Mouse (Mus musculus): ENCODE results near the gene Elp5. TPM values are rescaled to one million over a fixed set of nuclear protein-coding genes. Genes with fewer than 3 reads are reported as not detected.

Gene Elp5
- polyA plus RNA-seq (2017; shearing (Covaris generic)): 100 to 1,000 TPM in 1 of 2 experiments, 10 to 100 TPM in 1; 57.5 to 119 TPM

DNA sequence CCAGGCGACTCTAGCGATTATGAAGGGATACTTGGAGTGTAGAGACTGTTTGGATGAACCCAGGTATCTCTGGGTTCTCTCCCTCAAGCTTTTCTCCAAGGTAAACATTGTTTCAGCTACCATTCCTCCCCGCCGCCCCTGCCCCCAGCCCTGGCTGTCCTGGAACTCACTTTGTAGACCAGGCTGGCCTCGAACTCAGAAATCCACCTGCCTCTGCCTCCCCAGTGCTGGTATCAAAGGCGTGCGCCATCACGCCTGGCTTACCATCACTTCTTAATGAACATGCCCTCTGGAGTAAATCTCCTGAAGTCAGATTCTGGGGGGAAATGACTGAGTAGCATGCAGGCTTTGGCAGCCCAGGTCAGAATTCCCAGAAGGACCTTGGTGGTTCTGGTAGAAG, at the start of gene Elp5:
Elp5 (minus strand) TSS at position 293 of the 400 bp plus-strand sequence.

DNA sequence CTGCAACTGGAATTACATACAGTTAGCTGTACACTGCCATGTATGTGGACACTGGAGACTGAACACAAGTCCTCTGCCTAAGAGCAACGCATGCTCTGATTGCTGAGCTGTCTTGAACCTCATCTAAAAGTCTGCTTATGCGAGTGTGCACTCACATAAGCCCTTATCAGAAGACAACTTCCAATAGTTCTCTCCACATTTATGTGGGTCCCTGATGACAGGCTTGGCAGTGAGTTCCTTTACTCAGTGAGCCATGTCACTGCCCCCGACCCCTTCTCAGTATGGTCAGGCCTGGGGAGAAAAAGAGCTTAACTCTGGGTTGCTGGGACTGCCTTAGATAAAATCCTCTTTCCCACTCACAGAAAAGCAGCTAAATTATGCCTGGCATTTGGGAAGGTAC, 34.4 kb upstream of the Elp5 start, which contains the start of gene Dlg4:
Dlg4 (plus strand) TSS at position 274 of the 400 bp plus-strand sequence.

DNA sequence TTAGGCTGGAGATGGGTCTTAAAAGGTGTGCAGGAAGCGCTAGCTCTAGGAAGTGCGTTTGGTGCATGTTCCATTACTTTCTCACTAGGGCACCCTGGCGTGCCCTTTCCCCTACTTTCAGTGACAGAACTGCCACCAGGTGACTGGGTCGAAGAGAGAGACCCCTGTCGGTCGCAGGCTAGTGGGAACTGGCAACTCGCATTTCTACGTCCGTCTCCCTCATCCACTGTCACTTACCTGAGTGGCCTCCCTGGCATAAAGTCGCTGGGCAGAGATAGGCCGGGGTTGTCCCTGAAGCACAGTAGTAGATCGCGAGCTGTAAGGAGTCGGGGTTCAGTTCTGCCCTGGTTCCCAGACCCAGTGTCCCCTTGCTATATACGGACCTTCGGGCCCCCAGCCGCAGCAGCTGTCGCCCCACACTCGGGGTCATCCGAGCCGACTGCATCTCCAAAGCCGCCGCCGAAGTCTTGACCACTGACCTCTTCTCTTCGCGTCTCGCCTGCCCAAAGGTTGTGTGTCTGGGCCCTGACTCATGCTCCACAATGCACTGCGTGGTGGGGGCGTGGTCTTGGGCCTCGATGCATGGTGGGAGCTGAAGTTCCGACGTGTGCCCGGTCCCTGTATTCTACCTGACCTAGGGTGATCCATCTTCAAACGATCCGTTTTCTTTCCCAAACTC, 32.7 kb upstream of the Elp5 start, which contains the start of gene Acadvl:
Acadvl (minus strand) TSS at position 532 of the 679 bp plus-strand sequence.

DNA sequence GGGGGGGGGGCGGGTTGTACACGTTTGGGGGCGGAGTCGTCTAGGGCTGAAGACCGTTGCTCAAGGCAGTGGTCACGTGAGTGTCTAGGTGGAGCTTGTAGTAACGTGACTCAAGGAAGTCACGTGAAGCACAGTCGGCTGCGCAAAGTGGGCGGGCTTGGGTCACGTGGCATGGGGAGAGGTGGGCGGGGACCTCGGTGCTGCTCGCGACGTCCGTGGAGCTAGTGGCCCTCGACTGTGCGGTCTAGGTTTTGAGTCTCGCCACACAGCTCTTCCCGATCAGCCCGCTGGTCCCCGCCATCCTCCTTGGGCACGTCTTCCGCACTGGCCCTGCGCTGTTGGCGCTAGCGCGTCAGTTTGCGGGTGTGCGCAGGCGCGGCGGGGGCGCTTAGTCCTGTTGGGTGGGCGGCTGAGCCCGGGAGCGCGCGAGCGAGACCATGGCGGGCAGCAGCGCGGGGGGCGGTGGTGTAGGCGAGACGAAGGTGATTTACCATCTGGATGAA, 18.1 kb upstream of the Elp5 start, which contains the start of gene Dvl2:
Dvl2 (plus strand) TSS at position 200 of the 503 bp plus-strand sequence.

DNA sequence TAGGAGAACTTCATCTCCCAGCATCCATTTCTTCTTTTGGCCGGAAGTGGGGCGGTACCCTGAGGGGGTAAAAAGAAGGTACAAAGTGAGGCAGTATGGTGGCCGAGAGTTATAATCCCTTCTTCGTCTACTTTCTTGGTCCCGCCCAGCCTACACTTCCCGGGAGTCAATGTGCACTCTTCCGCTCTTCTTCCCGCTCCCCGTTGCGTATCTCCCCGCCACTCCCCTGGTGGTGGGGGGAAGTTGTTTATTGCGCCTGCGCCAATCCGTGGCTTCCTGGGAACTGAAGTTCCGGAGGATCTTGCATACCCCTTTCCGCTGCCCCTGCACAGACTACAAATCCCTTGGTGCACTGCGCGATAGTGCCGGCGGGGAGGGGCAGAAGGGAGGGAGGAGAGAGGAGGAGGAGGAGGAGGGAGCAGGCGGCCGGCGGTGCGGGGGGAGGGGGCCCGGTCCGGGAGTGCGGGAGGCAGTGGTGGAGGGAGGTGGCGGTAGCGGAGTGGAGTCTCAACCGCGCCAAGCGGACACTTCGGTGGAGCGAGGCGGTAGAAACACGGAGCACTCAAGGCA, 13.2 kb upstream of the Elp5 start, which contains the start of gene Phf23:
Phf23 (plus strand) TSS at position 387 of the 570 bp plus-strand sequence.

DNA sequence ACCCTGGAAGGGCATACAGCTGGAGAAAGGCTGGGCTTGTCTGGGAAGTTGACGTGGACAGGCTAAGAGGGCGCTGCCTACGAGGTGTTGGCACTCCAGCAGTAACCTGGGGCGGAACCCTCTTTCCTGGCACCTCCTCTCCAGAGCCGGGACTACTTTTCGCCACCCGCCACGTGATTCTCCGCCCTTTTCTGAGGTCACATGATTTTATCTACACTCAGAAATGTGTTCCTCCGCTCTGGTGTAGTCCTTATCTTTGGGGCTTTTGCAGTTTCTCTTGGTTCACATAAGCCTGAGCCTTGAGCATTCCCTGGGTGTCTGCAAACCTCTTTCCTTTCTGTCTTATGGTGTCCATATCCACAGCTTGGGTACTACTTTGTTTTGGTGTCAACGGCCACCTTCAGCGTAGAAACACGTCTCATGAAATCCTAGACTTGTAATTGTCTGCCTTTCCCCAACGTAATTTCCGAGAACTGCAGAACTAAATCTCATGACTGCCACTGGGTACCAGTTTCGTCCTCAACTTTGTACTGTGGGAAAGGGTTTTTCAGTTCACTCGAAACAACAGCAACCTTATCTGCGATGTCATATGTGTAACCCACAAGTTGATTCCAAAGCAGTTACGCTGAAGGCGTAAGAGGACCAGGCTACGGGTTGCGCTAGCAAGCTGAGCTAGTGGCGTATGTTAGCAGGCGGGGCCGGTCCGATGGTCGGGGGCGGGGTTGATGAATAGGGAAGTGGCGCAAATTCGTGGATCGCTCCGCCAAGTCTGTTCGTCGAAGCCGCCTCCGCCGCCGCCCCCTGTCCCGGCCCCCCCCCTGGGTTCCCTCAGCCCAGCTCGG, 8.8 kb upstream of the Elp5 start, which contains the start of gene Gabarap:
Gabarap (plus strand) TSS at position 294 of the 842 bp plus-strand sequence.

DNA sequence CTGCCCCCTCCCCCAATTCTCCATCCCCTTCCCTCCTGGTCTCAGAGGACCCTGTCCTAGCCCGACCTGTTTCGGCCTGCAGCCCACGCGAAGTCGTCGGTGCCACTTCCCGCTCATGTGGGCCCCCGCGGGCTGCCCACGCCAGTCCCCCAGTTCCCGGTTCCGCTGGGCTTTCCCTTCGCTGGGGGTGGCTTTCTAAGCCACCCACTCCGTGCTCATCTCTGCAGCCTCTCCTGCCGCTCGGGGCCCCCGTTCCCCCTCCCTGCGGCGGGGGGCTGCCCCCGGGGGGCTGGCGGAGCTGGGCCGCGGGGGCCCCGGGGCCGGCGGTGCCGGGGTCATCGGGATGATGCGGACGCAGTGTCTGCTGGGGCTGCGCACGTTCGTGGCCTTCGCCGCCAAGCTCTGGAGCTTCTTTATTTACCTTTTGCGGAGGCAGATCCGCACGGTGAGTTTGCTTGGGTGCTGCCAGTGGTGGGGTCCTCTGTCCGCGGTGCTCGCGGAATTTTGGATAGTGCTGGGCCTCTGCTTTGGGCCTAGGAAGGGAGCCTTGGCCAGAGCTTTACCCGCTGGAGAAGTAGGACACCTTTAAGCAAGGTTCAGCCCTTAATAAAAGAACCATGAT, 1.1 kb downstream of the Elp5 start, which contains the start of gene Ctdnep1:
Ctdnep1 (plus strand) TSS at position 16 of the 622 bp plus-strand sequence.

DNA sequence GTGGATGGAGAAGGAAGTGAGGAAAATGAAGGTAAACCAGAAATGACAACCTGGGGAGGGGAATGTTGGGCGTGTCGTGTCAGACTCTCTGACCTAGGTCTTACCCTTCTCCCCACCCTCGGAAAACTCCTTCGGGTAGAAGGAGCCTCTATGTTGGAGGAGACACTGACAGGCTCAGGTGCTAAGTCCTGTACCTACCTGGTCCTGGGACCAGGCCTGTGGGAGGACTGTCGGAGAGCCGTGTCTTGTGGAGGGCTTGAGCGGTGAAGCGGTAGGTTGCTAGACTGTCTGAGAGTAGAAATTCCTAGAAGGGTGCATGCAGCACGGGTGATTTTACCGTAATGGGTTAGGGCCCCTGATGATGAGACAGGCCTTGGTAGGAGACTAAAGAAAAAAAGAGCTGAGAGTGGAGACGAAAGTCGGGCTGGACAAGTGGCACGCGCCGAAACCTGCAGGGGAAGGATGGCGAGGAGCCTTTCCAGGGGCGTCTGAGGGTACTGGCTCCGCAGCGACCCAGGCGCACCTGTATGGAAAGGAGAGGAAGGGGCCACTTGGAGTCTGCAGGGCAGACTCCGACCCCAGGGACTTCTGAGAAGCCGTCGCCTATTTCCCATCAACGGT, 17.6 kb downstream of the Elp5 start, which contains the start of gene Cldn7:
Cldn7 (plus strand) TSS at position 130 of the 621 bp plus-strand sequence.

DNA sequence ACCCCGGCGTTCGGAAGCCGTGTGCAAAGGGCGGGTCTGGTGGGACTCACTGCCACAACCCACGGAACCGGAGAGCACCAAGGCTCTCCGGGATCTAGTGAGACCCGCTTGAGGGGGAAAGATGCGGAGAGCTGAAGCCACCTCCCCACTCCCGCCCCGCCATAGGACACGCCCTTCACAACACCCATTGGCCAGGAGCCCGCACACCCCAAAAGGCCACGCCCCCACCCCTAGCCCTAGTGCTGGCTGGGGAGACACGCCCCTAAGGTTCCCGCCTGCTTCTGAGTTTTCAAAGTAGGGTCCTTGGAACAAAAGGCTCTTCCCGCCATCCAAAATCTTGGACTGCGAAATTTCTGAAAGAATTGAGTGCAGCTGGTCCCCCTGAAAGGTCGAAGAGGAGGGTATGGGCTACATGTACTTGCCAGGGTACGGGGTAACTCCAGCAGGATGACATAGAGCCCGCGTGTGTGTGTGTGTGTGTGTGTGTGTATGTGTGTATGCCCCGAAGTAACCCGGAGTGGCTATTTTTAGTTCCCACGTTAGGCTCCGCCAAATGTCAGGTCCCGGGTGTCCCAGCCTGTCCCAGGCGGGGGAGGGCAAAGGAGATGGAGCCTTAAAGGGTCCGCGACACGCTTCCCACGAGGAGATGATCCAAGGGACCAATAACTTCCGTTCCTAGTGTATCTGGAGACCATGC, 34.1 kb downstream of the Elp5 start, which contains the start of gene Slc2a4:
Slc2a4 (minus strand) TSS at position 123 of the 697 bp plus-strand sequence.

DNA sequence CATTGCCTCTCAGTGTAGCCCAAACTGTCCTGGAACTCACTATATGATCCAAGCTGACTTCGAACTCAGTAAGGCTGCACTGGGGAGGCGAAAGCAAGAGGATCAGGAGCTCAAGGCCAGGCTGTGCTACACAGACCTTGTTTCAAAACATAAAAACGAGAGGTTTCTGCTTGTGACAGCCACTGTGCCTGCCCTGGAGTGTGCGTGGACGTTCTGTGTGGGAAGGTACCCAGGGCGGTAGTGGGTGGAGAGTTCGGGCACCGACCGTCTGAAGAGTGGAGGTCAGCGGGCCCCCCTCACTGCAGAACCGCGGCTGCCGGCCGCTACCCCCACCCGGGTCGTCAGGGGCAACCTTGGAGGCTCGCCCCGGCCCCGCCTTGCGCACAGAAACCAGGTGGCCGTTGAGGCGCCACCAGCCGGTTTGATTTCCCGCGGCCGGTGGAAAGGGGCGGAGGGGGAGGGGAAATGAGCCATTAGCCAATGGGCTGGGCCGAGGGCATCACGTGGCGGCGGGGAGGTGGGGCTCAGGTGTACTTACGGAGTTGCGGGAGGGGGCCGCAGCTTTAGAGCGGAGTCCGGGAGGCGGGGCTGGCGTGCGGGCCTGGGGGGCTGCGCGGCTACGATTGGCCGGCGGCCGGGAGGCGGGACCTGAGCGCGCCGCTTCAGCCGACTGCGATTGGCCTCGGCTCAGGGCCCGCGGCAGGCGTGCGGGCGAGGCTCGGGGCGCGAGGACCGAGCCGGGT, 47.0 kb downstream of the Elp5 start, which contains the start of gene Ybx2:
Ybx2 (plus strand) TSS at position 660 of the 743 bp plus-strand sequence.

DNA sequence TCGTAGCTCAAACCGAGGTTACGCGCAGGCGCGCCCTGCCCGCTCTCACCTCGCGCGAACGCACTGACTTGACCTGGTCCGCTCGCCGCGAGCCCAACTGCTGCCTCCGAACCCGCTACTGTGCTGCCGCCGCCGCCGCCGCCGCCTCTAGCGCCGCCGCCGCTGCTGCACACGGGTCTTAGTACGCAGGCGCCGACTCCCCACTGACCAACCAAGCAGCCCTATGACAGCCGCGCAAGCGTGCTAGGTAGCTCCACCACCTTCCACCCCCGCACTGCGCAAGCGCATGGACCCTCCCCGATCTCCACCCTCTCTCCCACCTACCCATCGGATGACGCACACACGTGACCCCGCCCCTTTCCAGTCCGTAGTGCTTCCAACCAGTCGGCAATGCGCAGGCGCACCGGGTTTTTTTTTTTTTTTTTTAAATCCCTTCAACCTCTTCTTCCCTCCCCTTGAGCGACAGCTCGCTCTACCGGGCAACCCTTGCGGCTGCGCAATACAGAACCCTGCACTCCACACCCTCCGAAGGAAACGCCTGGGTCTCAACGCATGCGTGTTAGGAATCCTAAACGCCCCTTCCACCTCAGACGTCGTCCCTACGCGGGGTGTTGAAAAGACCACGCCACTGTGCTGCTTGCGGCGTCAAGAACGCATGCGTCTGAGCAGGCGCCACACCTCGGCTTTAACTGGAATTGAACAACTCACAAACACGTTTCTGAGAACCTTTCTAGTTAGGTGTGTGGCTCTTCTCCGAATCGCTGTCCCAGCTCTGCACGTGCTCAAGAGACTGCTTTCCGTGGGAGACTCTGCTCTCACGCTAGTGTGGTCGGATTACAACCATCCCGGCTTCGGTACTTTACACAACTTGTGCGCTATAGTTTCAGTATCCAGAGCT, 61.0 kb downstream of the Elp5 start, which contains the start of gene Eif5a:
Eif5a (minus strand) TSS at position 845 of the 898 bp plus-strand sequence.

Other genes starting within 250 kb of the Elp5 start
- gene Polr2a, start 223.9 kb downstream of the Elp5 start, polyA plus RNA-seq (2017; shearing (Covaris generic)): 10 to 100 TPM; 30.9 to 45.6 TPM
- gene Slc35g3, start 220.5 kb downstream of the Elp5 start, polyA plus RNA-seq (2017; shearing (Covaris generic)): not detected
- 1 to 10 TPM; 4.9 to 5.8 TPM for gene Zbtb4, start 216.6 kb downstream of the Elp5 start, polyA plus RNA-seq (2017; shearing (Covaris generic))
- gene Chrnb1, start 186.6 kb downstream of the Elp5 start, polyA plus RNA-seq (2017; shearing (Covaris generic)): 1 to 10 TPM; 1.6 to 3.6 TPM
- gene Fgf11, start 180.7 kb downstream of the Elp5 start, polyA plus RNA-seq (2017; shearing (Covaris generic)): not detected
- gene Tmem102, start 176.9 kb downstream of the Elp5 start, polyA plus RNA-seq (2017; shearing (Covaris generic)): under 1 TPM in 1 of 2 experiments, not detected in 1; 0.38 TPM
- not detected for gene Gm39566, start 167.2 kb downstream of the Elp5 start, polyA plus RNA-seq (2017; shearing (Covaris generic))
- gene Spem2, start 164.1 kb downstream of the Elp5 start, polyA plus RNA-seq (2017; shearing (Covaris generic)): not detected
- not detected for gene Spem1, start 160.3 kb downstream of the Elp5 start, polyA plus RNA-seq (2017; shearing (Covaris generic))
- gene Nlgn2, start 144.7 kb downstream of the Elp5 start, polyA plus RNA-seq (2017; shearing (Covaris generic)): under 1 TPM; 0.24 to 0.34 TPM
- gene Tmem256, start 144.0 kb downstream of the Elp5 start, polyA plus RNA-seq (2017; shearing (Covaris generic)): 100 to 1,000 TPM; 109 to 131 TPM
- 10 to 100 TPM; 19.0 to 36.8 TPM for gene Plscr3, start 136.1 kb downstream of the Elp5 start, polyA plus RNA-seq (2017; shearing (Covaris generic))
- gene Tnk1, start 123.8 kb downstream of the Elp5 start, polyA plus RNA-seq (2017; shearing (Covaris generic)): not detected
- not detected for gene Tmem95, start 104.5 kb downstream of the Elp5 start, polyA plus RNA-seq (2017; shearing (Covaris generic))
- 1 to 10 TPM in 1 of 2 experiments, under 1 TPM in 1; 0.39 to 3.3 TPM for gene Kctd11, start 101.1 kb downstream of the Elp5 start, polyA plus RNA-seq (2017; shearing (Covaris generic))
- gene Acap1, start 87.0 kb downstream of the Elp5 start, polyA plus RNA-seq (2017; shearing (Covaris generic)): 100 to 1,000 TPM; 299 to 487 TPM
- 1 to 10 TPM; 1.5 to 4.2 TPM for gene 2810408A11Rik, start 81.5 kb downstream of the Elp5 start, polyA plus RNA-seq (2017; shearing (Covaris generic))
- gene Neurl4, start 81.4 kb downstream of the Elp5 start, polyA plus RNA-seq (2017; shearing (Covaris generic)): 1 to 10 TPM; 5.2 to 6.2 TPM
- gene Gps2, start 68.6 kb downstream of the Elp5 start, polyA plus RNA-seq (2017; shearing (Covaris generic)): 100 to 1,000 TPM; 148 to 174 TPM
- gene Eif5a, start 60.6 kb downstream of the Elp5 start, polyA plus RNA-seq (2017; shearing (Covaris generic)): 1,000 to 10,000 TPM; 1,226 to 1,635 TPM
- gene Ybx2, start 46.7 kb downstream of the Elp5 start, polyA plus RNA-seq (2017; shearing (Covaris generic)): not detected
- gene Slc2a4, start 34.3 kb downstream of the Elp5 start, polyA plus RNA-seq (2017; shearing (Covaris generic)): not detected
- under 1 TPM in 1 of 2 experiments, not detected in 1; 0.49 TPM for gene Cldn7, start 17.7 kb downstream of the Elp5 start, polyA plus RNA-seq (2017; shearing (Covaris generic))
- 100 to 1,000 TPM in 1 of 2 experiments, 10 to 100 TPM in 1; 88.2 to 126 TPM for gene Ctdnep1, start 1.4 kb downstream of the Elp5 start, polyA plus RNA-seq (2017; shearing (Covaris generic))
- gene Gabarap, start 8.6 kb upstream of the Elp5 start, polyA plus RNA-seq (2017; shearing (Covaris generic)): 100 to 1,000 TPM; 433 to 450 TPM
- 10 to 100 TPM; 80.2 to 94.0 TPM for gene Phf23, start 13.3 kb upstream of the Elp5 start, polyA plus RNA-seq (2017; shearing (Covaris generic))
- 10 to 100 TPM; 14.2 to 22.1 TPM for gene Dvl2, start 18.1 kb upstream of the Elp5 start, polyA plus RNA-seq (2017; shearing (Covaris generic))
- 100 to 1,000 TPM; 104 to 130 TPM for gene Acadvl, start 32.9 kb upstream of the Elp5 start, polyA plus RNA-seq (2017; shearing (Covaris generic))
- 1 to 10 TPM; 5.6 to 5.7 TPM for gene Dlg4, start 34.4 kb upstream of the Elp5 start, polyA plus RNA-seq (2017; shearing (Covaris generic))
- not detected for gene Asgr1, start 71.6 kb upstream of the Elp5 start, polyA plus RNA-seq (2017; shearing (Covaris generic))
- gene Asgr2, start 110.1 kb upstream of the Elp5 start, polyA plus RNA-seq (2017; shearing (Covaris generic)): not detected
- gene Mgl2, start 147.8 kb upstream of the Elp5 start, polyA plus RNA-seq (2017; shearing (Covaris generic)): under 1 TPM; 0.32 to 0.76 TPM
- 1 to 10 TPM in 1 of 2 experiments, not detected in 1; 5.3 TPM for gene Clec10a, start 173.7 kb upstream of the Elp5 start, polyA plus RNA-seq (2017; shearing (Covaris generic))
- gene Slc16a11, start 230.2 kb upstream of the Elp5 start, polyA plus RNA-seq (2017; shearing (Covaris generic)): under 1 TPM; 0.21 to 0.60 TPM
- 1 to 10 TPM; 2.8 to 3.6 TPM for gene Slc16a13, start 238.5 kb upstream of the Elp5 start, polyA plus RNA-seq (2017; shearing (Covaris generic))
- not detected for gene Bcl6b, start 247.3 kb upstream of the Elp5 start, polyA plus RNA-seq (2017; shearing (Covaris generic))

All from activated CD4-positive, CD25-positive, alpha-beta regulatory T cell (primary cell).